Mouse (Mus musculus): ENCODE measurements around the gene Ugp2. TPM values are rescaled to one million over a fixed set of nuclear protein-coding genes. Genes with fewer than 3 reads are reported as not detected.
A peak's percentile ranks its signal among the peaks of the same experiment; 100 is the strongest.

The Ugp2 gene
- 25.7 and 51.9 TPM in 2 replicates for total RNA-seq (2015; ENCODE audit: low replicate concordance)
- 16.0 and 27.5 TPM in 2 replicates for total RNA-seq (2017; ENCODE audit: low replicate concordance)

DNA sequence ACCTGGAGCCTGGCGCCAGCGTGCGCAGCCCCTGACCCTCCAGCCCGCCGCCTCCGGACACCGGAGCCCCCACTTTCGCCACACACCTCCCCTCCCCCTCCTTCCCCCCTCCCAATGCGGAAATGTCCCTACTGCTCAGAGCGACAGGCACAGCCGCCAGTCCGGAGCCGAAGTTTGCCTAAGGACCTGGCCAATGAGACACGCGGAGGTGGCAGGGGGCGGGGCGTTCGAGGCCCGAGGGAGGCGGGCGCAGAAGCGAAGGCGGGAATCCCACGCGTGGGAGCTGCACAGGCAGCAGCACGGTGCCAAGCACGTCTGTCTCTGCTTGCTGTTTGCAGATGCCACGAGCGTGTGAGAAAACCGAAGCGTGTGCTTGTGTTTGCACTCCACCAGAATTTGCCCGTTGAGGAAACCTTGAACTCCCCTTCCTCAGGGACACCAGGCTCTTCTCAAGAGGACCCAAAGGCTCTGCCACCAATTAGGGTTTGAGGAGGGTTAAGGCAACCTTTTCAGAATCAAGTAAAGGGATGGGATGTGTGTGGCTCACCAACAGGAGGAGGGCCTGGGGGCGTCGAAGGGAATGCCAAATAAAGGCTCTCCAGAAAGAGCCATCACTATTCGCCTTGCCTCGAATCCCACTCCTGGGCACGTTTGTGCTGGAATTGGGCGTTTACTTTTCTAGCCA, at the start of gene Ugp2:
Ugp2 (minus strand) TSS at position 80 of the 685 bp plus-strand sequence.
- ATAC-seq (replicated peaks; ENCODE audit: low FRiP score, poor library complexity, severe bottlenecking), result peak; percentile 100

DNA sequence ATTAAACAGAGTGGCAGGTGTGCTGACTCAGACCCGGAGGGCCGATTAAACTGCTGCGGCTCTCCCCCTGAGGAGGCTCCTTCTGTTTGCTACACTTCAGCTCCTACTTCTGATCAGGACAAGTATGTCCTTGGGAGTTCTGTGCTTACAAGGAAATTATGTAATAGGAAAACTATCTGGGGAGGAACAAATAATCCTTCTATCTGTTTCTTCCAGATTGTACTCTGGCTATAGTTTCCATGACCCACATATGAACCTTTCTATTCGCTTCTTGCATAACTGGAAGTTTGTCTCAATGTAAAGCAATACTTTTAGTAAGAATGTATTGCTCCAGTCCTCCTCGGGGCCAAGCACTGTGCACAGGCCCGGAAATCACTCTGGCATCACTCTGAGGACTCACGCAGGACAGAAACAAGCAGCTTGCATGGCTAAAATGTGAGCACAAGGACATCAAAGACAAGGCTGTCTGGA, 43.9 kb upstream of the Ugp2 start:
- no peak for ATAC-seq (replicated peaks; ENCODE audit: low FRiP score, poor library complexity, severe bottlenecking)

GRCm38 (mm10) chr11:21406668-21407067, 35.7 kb upstream of the Ugp2 start:
- no peak for ATAC-seq (replicated peaks; ENCODE audit: low FRiP score, poor library complexity, severe bottlenecking)

DNA sequence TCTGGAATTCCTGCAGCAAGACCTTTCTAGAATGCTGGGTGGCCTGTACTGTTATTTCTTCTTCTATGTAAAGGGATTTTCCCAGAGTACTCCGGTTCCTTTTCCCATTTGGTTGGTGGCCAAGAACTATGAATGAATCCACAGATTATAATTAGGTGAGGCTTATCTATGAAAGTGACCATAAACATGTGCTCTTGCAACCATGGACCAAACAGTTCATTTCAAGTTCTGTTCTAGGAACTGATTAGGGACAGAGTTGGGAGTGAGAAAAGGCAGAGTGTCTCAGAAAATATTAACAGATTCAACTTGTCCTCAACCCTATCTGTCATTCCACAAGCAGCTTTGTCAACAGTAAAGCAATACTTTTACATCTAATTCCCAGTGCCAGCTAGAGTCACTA, 35.1 kb upstream of the Ugp2 start:
- no peak for ATAC-seq (replicated peaks; ENCODE audit: low FRiP score, poor library complexity, severe bottlenecking)

DNA sequence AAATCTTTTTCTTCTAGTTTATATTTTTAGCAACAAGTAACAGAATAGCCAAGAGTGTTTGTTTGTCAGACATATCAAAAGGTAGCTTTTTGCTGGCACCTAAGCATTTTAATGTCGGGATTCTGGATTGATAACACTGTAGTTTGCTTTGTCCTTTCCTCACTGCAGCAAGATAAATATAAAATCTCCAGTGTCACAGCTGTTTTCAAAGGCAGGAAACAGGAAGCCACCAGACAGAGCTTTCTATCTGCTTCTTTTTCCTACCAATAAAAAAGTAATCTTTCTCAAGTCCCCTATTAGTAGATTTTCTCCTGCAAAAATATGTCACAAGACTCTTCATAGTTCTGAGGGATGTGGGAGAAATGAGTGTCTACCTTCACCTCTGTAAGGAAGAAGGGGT, 32.9 kb upstream of the Ugp2 start:
- ATAC-seq (replicated peaks; ENCODE audit: low FRiP score, poor library complexity, severe bottlenecking), result no peak

DNA sequence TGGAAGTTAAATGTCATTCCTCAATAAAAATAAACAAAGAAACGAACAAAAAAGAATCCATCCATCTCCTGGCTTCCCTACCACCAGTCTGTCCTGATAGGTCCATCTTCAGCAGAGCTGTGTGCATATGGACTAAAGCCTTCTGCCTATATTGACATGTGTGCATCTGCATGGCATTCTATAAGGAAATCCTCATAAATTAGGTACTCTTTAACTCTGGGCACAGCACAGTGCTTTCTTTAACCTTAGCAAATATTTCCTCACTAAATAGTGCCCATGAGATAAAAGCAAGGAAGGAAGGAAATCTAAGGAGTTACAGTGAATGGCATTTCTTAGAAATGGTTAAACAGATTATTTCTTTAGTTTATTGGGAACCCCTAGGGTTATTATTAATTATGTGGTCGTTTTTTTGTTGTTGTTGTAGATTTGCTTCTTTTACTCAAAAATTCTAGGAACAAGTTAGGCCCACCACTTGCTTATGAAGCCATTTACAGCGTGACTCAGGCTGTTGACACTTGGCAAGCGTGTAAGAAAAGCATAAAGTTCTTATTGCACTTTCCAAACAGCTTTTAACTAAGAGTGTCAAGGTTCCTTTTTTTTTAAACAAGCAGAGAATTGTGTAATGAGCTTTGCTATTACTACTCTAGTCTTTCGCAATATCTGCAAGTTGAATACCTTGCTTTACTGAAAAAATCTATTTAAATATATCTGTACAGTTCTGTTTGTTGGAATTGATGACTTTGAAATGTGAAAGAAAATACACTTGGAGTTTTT, 31.7 kb upstream of the Ugp2 start:
- ATAC-seq (replicated peaks; ENCODE audit: low FRiP score, poor library complexity, severe bottlenecking), result no peak

DNA sequence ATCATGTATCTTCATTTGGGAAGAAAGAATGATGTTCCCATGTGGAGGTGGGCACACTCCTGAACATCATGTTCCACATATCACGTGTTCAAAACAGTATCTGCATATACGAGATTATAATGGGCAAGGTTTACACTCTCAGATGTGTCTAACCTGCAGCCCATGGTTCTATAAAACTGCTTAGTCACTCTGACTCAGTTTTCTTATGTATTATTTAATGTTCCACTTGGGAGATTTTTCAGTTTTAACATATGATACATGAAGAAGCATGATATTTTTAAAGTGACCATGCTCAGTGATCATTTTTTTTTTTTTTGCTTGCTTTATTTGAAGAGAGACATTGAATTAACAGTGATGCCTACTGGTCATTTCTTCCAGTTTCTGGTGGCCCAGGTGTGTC, 30.2 kb upstream of the Ugp2 start:
- no peak for ATAC-seq (replicated peaks; ENCODE audit: low FRiP score, poor library complexity, severe bottlenecking)

DNA sequence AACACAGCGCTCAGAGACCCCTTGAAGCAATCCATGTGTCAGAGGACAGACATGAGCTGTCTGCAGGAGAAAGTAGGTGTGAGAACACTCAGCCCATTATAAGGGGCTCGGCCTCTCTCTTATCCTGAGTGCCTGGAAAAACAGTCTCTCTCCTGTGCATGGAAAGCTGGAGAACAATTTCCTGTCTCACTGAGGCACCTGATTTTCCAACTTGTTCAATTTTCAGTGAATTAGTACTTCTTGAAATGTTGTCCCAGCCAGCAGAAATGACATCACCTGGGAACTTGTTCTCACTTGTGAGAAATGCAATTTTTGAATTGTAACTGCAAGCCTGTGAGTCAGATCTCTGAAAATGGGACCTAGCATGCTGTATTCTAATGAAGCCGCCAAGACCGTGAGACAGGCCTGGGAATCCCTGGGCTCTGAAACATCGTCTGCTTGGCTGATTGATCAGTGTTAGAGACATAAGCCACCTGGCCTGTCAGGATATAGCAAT, 28.2 kb upstream of the Ugp2 start:
- ATAC-seq (replicated peaks; ENCODE audit: low FRiP score, poor library complexity, severe bottlenecking), result no peak

GRCm38 (mm10) chr11:21398464-21398863, 27.5 kb upstream of the Ugp2 start:
- no peak for ATAC-seq (replicated peaks; ENCODE audit: low FRiP score, poor library complexity, severe bottlenecking)

GRCm38 (mm10) chr11:21386790-21387189, 15.8 kb upstream of the Ugp2 start:
- ATAC-seq (replicated peaks; ENCODE audit: low FRiP score, poor library complexity, severe bottlenecking), result no peak

GRCm38 (mm10) chr11:21374096-21374495, 3.1 kb upstream of the Ugp2 start:
- ATAC-seq (replicated peaks; ENCODE audit: low FRiP score, poor library complexity, severe bottlenecking), result no peak

DNA sequence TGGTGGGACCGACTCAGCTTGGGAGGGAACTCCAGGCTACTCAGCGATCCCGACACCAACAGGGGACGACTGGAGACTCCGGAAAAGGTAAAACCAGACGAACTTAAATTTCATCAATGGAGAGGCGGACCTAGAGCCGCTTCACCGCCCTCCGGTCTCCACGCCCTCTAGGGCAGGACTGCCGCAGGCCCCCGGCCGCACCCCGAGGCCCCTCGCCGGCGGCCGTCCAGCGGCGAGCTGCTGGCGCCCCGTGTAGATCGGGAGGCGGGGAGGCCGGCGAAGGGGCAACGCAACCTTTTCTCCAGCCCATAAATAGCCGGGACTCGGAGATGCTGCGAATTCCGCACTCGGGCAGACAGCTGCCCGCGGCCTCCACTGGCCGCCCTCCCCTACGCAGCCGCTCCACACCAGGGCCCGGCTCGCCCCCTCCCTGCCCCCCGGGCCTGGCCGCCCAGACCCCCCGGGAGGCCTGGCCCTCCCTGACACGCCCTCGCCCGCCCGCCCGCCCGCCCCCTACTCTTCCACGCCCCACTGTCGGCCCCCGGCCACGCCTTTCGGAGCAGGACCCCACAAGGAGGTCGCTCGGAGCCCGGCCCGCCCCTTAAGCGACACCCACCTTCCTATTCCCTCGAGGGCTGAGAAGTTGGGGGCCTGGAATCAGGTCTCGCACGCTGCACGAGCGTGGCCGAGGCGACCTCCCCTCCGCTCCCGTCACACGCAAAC, 441 bp downstream of the Ugp2 start:
- peak; percentile 50 for ATAC-seq (replicated peaks; ENCODE audit: low FRiP score, poor library complexity, severe bottlenecking)

DNA sequence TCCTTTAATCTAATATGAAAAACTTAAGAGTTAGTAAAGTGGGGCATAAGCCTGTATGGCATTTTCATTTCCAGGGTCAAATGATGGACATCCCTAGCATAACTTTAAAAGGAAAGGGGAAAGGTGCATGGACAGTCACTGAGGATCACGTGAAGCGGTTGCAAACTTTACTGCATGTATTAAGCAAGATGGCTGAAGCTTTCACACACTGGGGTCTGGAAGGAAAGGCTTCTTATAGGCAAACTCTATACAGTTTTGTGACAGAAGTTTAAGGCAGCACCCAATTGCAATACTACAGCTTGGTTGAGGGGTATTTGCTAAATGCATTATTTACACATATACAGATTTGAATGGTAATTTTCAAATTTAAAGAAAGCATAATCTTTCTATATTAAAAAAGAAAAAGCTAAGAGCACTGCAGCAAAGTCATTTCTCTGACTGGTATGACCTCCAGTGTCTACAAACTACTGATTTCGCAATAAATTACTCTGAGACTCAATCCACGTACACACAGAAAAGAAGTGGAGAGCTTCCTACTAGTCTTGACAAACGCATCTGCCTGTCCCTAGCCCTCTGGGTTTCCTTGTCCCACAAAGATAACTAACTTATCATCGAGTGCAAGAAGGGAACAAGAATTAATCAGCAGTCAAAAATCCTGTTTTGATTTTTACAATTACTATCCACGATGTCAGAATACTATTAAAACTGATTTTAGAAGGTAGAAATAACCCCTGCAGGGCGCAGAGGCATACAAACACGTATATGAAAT, 1.6 kb downstream of the Ugp2 start:
- ATAC-seq (replicated peaks; ENCODE audit: low FRiP score, poor library complexity, severe bottlenecking), result no peak

DNA sequence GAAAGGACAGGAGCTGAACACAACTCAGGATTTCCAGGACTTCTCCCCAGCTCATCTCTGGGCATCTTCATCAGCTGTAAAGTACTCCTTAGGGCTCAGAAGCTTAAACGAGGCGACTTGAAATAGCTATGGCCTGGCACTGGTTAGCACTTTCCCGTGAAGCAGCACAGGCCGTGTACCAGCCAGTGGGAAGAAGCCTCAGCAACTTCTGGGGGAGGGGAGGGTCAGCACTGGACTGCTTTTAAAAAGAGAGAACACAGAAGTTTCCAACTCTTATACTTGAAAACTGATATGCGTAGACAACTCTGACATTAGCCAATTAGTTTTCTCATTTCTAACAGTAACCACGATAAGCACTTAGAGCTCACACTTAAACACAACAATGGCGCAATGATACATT, 2.5 kb downstream of the Ugp2 start:
- no peak for ATAC-seq (replicated peaks; ENCODE audit: low FRiP score, poor library complexity, severe bottlenecking)

DNA sequence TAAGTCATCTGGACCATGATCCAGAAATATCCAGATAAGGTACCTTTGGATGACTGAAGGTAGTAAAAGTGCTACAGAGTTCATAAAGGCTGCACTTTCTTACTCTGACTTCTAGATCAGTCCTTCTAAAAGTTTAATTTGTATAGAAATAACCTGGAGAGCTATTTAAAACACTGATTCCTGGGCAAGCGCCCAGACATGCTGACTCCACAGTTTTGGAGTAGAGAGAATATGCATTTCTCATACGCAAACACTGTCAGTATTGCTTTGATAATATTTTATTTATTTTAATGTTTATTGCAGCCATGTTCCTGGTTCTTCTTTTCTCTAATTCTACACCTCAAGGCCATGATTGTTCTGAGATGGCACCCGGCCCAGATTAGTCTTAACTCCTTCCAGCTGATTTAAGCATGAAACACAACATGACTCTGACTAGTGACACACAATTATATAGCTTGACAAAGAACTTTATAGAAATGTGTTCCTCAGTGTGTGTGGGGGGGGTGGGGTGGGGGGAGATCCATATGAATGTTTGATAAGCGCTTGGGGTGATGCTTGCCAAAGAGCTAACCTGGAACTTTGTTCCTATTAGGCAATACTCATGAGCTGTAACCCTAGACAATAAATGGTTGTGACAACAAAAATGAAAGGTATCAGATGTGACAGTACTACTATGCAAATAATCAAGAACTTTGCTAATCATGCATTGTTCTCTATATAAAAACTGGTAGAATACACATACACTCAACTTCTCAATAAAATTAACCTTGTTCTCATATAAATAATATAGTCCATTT, 7.7 kb downstream of the Ugp2 start:
- no peak for ATAC-seq (replicated peaks; ENCODE audit: low FRiP score, poor library complexity, severe bottlenecking)

DNA sequence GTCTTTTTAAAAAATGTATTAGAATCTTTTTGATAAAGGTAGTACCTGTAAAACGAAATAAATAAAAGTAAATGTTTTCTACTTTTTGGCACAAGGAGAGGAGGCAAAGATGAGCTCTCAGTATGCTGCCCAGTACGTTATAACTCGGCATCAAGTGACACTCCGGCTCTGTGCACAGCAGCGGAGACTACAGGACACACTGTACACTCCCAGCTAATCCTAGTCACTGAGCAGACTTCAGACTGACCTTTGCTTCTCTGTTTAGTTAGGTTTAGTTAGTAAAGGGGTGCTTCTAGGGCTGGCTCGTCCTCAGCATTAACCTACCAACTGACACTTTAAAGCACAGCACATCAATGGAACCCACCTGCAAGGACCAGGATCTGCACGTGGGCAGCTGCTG, 19.7 kb downstream of the Ugp2 start:
- no peak for ATAC-seq (replicated peaks; ENCODE audit: low FRiP score, poor library complexity, severe bottlenecking)

DNA sequence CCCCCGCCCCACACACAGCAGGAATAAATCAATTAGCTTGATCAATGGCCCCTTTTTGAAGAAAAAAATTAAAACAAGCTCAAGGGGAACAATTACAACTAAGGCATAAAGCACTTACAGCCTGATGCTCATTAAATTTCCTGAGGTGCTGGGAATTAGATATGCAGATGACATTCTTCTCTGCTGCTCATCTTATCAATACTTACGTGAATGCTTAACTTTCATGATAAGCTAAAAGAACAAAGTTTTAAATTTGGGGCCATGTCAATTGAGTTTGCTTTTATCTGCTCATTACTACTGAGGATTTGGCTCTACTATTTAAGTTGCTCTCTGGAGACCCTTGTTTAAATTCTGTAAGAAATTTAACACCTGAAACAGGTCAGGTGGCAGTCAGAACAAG, 22.1 kb downstream of the Ugp2 start:
- ATAC-seq (replicated peaks; ENCODE audit: low FRiP score, poor library complexity, severe bottlenecking), result no peak

GRCm38 (mm10) chr11:21346020-21346419, 25.0 kb downstream of the Ugp2 start:
- no peak for ATAC-seq (replicated peaks; ENCODE audit: low FRiP score, poor library complexity, severe bottlenecking)

DNA sequence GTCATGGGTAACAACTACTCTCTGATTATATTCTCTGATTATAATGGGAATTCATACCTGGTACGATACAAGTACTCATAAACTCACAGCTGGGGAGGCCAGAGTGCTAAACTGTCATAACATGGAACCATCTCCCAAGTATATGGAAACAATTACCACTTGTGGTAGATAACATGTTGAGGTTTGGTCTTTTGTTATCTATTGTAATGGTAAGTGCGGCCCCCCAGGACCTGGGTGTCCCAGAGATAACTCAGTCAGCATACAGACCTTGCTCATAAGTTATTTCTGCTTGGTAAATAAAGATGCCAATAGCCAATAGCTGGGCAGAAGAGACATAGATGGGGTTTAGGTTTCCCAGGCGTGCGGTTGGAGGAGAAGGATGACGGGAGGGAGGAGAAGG, 27.5 kb downstream of the Ugp2 start:
- ATAC-seq (replicated peaks; ENCODE audit: low FRiP score, poor library complexity, severe bottlenecking), result no peak

Data from erythroblast, adult 5-6 weeks (primary cell).